Mouse (Mus musculus): Measurements from ENCODE around the gene Klhl5. TPM values are rescaled to one million over a fixed set of nuclear protein-coding genes. Genes with fewer than 3 reads are reported as not detected.

The Klhl5 gene
- 14.0 TPM for polyA plus RNA-seq (2017; shearing (Covaris generic))

DNA sequence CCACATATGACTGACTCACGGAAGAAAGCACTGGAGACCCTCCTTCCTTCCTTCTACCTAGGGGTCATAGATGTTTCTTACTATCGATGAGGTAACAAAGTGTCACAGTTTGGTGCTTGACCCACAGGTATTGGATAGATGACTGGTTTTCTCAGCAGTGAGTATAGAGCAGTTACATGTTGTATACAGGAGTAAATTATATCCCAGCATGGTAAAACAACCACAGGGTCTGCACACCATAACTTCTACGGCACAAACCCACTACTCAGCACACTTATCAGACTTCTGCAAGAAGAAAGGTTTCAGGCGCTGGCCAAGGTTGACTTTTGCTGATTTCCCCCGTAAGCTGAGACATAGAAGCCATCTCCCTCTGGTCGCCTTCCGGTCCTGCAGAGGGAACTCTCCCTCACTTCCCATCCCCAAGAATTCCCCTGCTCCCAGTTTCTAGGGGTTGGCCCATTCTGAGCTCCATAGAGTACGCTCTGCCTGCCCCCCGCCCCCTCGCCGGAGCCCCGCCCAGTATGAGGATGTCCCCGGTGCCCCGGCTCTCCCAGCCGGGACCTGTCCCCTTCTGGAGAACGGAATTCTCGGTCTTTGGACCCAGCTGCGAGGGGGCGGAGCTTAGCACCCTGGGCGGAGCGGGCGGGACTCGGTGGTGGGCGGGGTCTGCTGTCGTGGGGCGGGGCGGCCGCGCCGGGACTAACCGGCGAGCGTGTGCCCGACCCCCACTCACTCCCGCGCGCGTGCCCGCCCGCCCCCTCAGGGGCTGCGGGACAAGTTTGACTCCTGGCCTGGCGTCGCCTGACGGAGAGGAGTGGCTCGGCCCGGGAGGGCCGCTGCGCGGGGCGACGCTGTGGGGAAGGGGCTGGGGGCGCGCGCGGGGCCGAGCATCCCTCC lies at the start of gene Klhl5:
TSS of gene Klhl5 (plus strand) at position 664 of the 897 bp plus-strand sequence.

DNA sequence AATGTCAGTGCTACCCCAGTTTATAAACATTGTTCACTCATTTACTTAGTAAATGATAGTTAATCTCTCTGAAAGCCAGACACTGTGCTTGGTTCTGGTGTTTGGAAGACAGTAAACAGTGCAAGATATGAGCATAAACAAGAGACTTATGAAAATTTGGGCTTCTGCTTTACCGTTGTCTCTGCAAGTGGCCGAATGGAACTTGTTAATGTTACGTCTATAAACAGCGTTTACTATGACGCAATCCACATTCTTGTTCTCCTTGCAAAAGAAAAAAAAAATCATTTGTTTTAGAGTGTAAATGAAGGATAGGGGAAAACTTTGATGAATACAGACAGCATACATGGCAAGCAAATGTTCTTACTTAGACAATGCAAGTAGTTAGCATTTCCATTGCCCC lies 15.4 kb upstream of the Klhl5 start, which contains the start of gene Tmem156:
TSS of gene Tmem156 (minus strand) at position 212 of the 400 bp plus-strand sequence.

DNA sequence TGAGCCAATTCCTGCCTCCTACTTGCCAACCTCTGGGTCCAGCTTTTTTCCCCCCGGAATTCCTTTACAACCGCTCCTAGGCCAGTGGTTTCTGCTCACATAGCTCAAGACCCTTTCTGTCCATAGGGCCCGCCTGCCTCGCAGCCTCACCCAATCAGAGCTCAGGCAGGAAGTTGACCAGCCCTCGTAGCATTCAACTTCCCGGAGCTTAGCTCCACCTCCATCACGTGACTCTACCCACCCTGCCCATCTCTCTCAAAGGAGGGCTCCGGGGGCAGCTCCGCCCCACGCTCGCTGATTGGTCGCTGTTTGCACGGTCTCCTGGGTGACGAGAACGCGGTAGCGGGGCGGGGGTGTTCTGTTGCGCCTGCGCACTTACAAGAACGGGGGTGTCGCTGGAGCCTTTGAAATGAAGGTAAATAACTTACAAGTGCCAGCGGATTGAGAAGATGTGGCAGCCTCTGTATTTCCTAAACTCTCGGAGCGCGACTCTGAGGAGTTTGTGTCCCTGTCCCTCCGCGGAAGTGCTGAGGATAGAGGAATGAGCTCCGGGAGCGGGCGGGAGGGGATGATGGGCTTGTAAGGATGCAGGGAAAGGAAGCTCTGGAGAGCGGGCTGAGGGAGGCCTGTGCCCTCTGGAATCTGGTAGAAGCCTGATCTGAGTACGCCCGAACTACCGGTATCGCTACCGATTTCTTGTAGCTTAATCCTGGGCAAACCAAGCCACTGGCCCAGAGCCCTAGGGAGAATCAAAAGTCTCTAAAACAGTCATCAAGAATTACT lies 92.2 kb downstream of the Klhl5 start, which contains the start of gene Wdr19:
TSS of gene Wdr19 (plus strand) at position 351 of the 783 bp plus-strand sequence.

Other genes starting within 250 kb of the Klhl5 start
- 94.5 TPM for gene Tlr1, start 174.0 kb upstream of the Klhl5 start, polyA plus RNA-seq (2017; shearing (Covaris generic))
- gene Tlr6, start 147.4 kb upstream of the Klhl5 start, polyA plus RNA-seq (2017; shearing (Covaris generic)) = 6.2 TPM
- gene Fam114a1, start 137.5 kb upstream of the Klhl5 start, polyA plus RNA-seq (2017; shearing (Covaris generic)) = 0.67 TPM
- 18.7 TPM for gene Tmem156, start 15.4 kb upstream of the Klhl5 start, polyA plus RNA-seq (2017; shearing (Covaris generic))
- gene Wdr19, start 92.2 kb downstream of the Klhl5 start, polyA plus RNA-seq (2017; shearing (Covaris generic)) = 3.7 TPM
- 50.3 TPM for gene Rfc1, start 228.1 kb downstream of the Klhl5 start, polyA plus RNA-seq (2017; shearing (Covaris generic))
- not detected for gene Klb, start 240.8 kb downstream of the Klhl5 start, polyA plus RNA-seq (2017; shearing (Covaris generic))